Mouse (Mus musculus) stomach, embryonic 15.5 days (tissue): ENCODE measurements around the gene Rbm47. TPM values are rescaled to one million over a fixed set of nuclear protein-coding genes. Genes with fewer than 3 reads are reported as not detected.

Source experiments
- ATAC-seq: fragments of 200-750 bp; cut with Nextera tagmentation; 2 replicates; pipeline ENCODE4 v1.8.0; 2017; ENCODE audit warnings: low read depth, moderate number of reproducible peaks, moderate TSS enrichment; ENCODE audit not compliant: insufficient read depth, low FRiP score
- H3K27ac ChIP-seq: fragments of 300-500 bp; sonication (generic); 2 replicates; pipeline ENCODE4 v1.5.1; 2015; ENCODE audit warnings: mild to moderate bottlenecking, inconsistent platforms
- H3K27me3 ChIP-seq: fragments of 300-500 bp; sonication (generic); replicated peaks from 2 replicates; pipeline ENCODE4 v1.6.1; 2015; ENCODE audit warnings: inconsistent platforms
- H3K36me3 ChIP-seq: fragments of 300-500 bp; sonication (generic); 2 replicates; pipeline ENCODE4 v1.6.1; 2015; ENCODE audit warnings: inconsistent platforms
- H3K4me1 ChIP-seq: fragments of 300-500 bp; sonication (generic); 2 replicates; pipeline ENCODE4 v1.6.1; 2015; ENCODE audit warnings: inconsistent platforms
- H3K4me2 ChIP-seq: fragments of 300-500 bp; sonication (generic); 2 replicates; pipeline ENCODE4 v1.6.1; 2015; ENCODE audit warnings: mild to moderate bottlenecking, inconsistent platforms
- H3K4me3 ChIP-seq: fragments of 300-500 bp; sonication (generic); replicated peaks from 2 replicates; pipeline ENCODE4 v1.5.1; 2015; ENCODE audit warnings: inconsistent platforms
- H3K9ac ChIP-seq: fragments of 300-500 bp; sonication (generic); 2 replicates; pipeline ENCODE4 v1.6.1; 2015; ENCODE audit warnings: inconsistent platforms
- H3K9me3 ChIP-seq: fragments of 300-500 bp; sonication (generic); 2 replicates; pipeline ENCODE4 v1.6.1; 2016; ENCODE audit warnings: inconsistent platforms
- WGBS: fragments of 180-500 bp; shearing (Covaris S2); methylation state at CpG from one replicate; pipeline ENCODE4 v1.1.7; 2015; 5-methylcytosine and 5-hydroxymethylcytosine counted together
- polyA plus RNA-seq: library from polyadenylated mRNA; unstranded; fragments of >200 nt; fragmentation: Nextera tagmentation; extraction: Ambion mirVana; gene quantifications from 2 replicates; pipeline ENCODE4 v1.2.1, GENCODE M21; 2015

Rbm47 gene
- polyA plus RNA-seq, 1 experiment from 2014 or later, result 80.6 TPM

- H3K9ac ChIP-seq, result no peak overlapping the region
- no peaks in the 10 kb centered on the region for H3K9me3 ChIP-seq
- WGBS, result 72% methylated on average over 8 of the region's 8 CpGs
- H3K4me3 ChIP-seq, result no peak overlapping the region
- no peak overlapping the region for H3K4me2 ChIP-seq
- no peaks in the 10 kb centered on the region for H3K36me3 ChIP-seq
- no peaks in the 10 kb centered on the region for H3K27me3 ChIP-seq
- H3K27ac ChIP-seq, result peak overlapping the region; percentile 16; the same call in 1 of the 2 replicates
- no peak for ATAC-seq
- peaks cover 16% of the 10 kb centered on the region for H3K4me1 ChIP-seq
Measured at GRCm38 (mm10) chr5:66071722-66072121, 101.2 kb downstream of the Rbm47 start.

DNA sequence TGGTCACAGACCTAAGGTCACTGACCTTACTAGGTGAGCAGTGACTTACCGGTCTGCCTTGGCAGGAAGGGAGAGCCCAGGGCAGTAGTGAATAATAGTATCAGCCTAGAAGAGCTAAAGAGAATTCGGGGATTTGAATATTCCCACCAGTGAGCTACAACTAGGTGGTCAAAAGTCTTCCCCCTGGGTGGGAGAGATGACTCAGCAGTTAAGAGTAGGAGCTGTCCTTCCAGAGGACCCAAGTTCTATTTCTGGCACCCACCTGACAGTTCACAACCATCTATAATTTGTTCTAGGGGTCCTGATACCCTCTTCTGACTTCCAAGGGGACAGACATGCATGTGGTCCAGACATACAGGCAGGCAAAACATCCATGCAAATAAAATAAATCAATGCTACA is 102.6 kb downstream of the Rbm47 start:
- no peak for ATAC-seq
- Histone ChIP-seq H3K36me3 (no peaks in the 10 kb centered on the region), H3K9me3 (no peaks in the 10 kb centered on the region), H3K9ac (no peak overlapping the region), H3K4me1 (peaks cover 16% of the 10 kb centered on the region), H3K4me3 (no peak overlapping the region; the same call in 1 of the 2 replicates), H3K4me2 (peak overlapping the region; percentile 85), H3K27ac (peak overlapping the region; percentile 74), H3K27me3 (no peaks in the 10 kb centered on the region)
- WGBS, result 40% methylated on average over 2 of the region's 2 CpGs

- H3K36me3 ChIP-seq, result no peaks in the 10 kb centered on the region
- H3K4me2 ChIP-seq, result peak overlapping the region; percentile 85
- H3K9me3 ChIP-seq, result no peaks in the 10 kb centered on the region
- H3K9ac ChIP-seq, result no peak overlapping the region
- peaks cover 16% of the 10 kb centered on the region for H3K4me1 ChIP-seq
- WGBS, result 2% methylated on average over 27 of the region's 27 CpGs
- H3K27me3 ChIP-seq, result no peaks in the 10 kb centered on the region
- H3K4me3 ChIP-seq, result peak overlapping the region; percentile 45
- ATAC-seq, result peak; percentile 92
- H3K27ac ChIP-seq, result peak overlapping the region; percentile 81
Measured at GRCm38 (mm10) chr5:66069470-66070144, 103.3 kb downstream of the Rbm47 start.

GRCm38 (mm10) chr5:66069133-66069469 is 103.8 kb downstream of the Rbm47 start:
- ATAC-seq, result no peak
- Histone ChIP-seq H3K4me1 (peaks cover 11% of the 10 kb centered on the region), H3K9ac (no peak overlapping the region), H3K4me3 (peak overlapping the region; percentile 45; the same call in 1 of the 2 replicates), H3K36me3 (no peaks in the 10 kb centered on the region), H3K27ac (peak overlapping the region; percentile 81), H3K4me2 (peak overlapping the region; percentile 85), H3K9me3 (no peaks in the 10 kb centered on the region), H3K27me3 (no peaks in the 10 kb centered on the region)
- WGBS, result 37% methylated on average over 7 of the region's 7 CpGs

- no peaks in the 10 kb centered on the region for H3K9me3 ChIP-seq
- ATAC-seq, result no peak
- H3K36me3 ChIP-seq, result no peaks in the 10 kb centered on the region
- no peaks in the 10 kb centered on the region for H3K27me3 ChIP-seq
- H3K9ac ChIP-seq, result no peak overlapping the region
- H3K4me2 ChIP-seq, result no peak overlapping the region
- H3K27ac ChIP-seq, result no peak overlapping the region
- WGBS, result 78% methylated on average over 12 of the region's 12 CpGs
- peaks cover 10% of the 10 kb centered on the region for H3K4me1 ChIP-seq
- H3K4me3 ChIP-seq, result no peak overlapping the region
Measured at GRCm38 (mm10) chr5:66068068-66068920, 104.6 kb downstream of the Rbm47 start.

- ATAC-seq, result no peak
- H3K27ac ChIP-seq, result no peak overlapping the region
Measured at GRCm38 (mm10) chr5:66067219-66067618, 105.7 kb downstream of the Rbm47 start.

GRCm38 (mm10) chr5:66062930-66063220 is 110.0 kb downstream of the Rbm47 start:
- no peaks in the 10 kb centered on the region for H3K27me3 ChIP-seq
- H3K9me3 ChIP-seq, result no peaks in the 10 kb centered on the region
- H3K4me2 ChIP-seq, result no peak overlapping the region
- no peak overlapping the region for H3K27ac ChIP-seq
- H3K4me3 ChIP-seq, result no peak overlapping the region
- no peaks in the 10 kb centered on the region for H3K36me3 ChIP-seq
- no peaks in the 10 kb centered on the region for H3K4me1 ChIP-seq
- H3K9ac ChIP-seq, result no peak overlapping the region
- no peak; the same call in 1 of the 2 replicates for ATAC-seq
- WGBS, result 69% methylated on average over 3 of the region's 3 CpGs

More at GRCm38 (mm10) chr5:66067219-66067618, 105.7 kb downstream of the Rbm47 start:
- H3K9ac ChIP-seq, result no peak overlapping the region
- H3K4me1 ChIP-seq, result peaks cover 10% of the 10 kb centered on the region
- no peak overlapping the region for H3K4me2 ChIP-seq
- H3K36me3 ChIP-seq, result no peaks in the 10 kb centered on the region
- no peaks in the 10 kb centered on the region for H3K9me3 ChIP-seq
- no peak overlapping the region for H3K4me3 ChIP-seq
- 69% methylated on average over 7 of the region's 7 CpGs for WGBS
- no peaks in the 10 kb centered on the region for H3K27me3 ChIP-seq

GRCm38 (mm10) chr5:66062046-66062929 is 110.6 kb downstream of the Rbm47 start:
- ATAC-seq, result no peak; the same call in 1 of the 2 replicates
- Histone ChIP-seq H3K27me3 (no peaks in the 10 kb centered on the region), H3K36me3 (no peaks in the 10 kb centered on the region), H3K9ac (no peak overlapping the region), H3K4me2 (no peak overlapping the region), H3K4me1 (no peaks in the 10 kb centered on the region), H3K4me3 (no peak overlapping the region), H3K27ac (no peak overlapping the region), H3K9me3 (no peaks in the 10 kb centered on the region)
- 61% methylated on average over 19 of the region's 19 CpGs for WGBS

GRCm38 (mm10) chr5:66061667-66062045 is 111.3 kb downstream of the Rbm47 start:
- Histone ChIP-seq H3K27ac (no peak overlapping the region), H3K4me2 (no peak overlapping the region), H3K9ac (no peak overlapping the region), H3K36me3 (no peaks in the 10 kb centered on the region), H3K9me3 (no peaks in the 10 kb centered on the region), H3K27me3 (no peaks in the 10 kb centered on the region), H3K4me1 (no peaks in the 10 kb centered on the region), H3K4me3 (no peak overlapping the region)
- ATAC-seq, result no peak
- 77% methylated on average over 4 of the region's 4 CpGs for WGBS

GRCm38 (mm10) chr5:66058844-66059243 is 114.1 kb downstream of the Rbm47 start:
- Histone ChIP-seq H3K27me3 (no peaks in the 10 kb centered on the region), H3K4me2 (no peak overlapping the region), H3K27ac (no peak overlapping the region), H3K9ac (no peak overlapping the region), H3K9me3 (no peaks in the 10 kb centered on the region), H3K36me3 (no peaks in the 10 kb centered on the region), H3K4me3 (no peak overlapping the region), H3K4me1 (no peaks in the 10 kb centered on the region)
- no peak for ATAC-seq
- 84% methylated on average over 5 of the region's 5 CpGs for WGBS

DNA sequence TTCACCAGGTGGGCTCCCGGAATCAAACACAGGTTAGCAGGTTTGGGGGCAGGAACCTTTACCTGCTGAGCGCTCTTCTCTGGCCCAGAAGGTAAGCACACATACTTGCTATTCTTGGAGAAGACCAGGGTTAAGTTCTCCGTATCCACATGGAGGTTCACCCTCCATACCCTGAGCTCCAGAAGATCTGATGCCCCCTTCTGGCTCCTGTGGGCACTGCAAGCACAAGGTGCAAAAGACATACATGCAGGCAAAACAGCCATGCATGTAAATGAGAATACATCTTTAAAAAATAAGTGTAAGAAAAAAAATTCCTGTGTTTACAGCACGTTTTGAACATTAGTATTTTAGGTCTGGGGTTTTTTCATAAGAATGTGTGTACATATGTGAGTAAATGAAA is 116.2 kb downstream of the Rbm47 start:
- Histone ChIP-seq H3K9me3 (no peaks in the 10 kb centered on the region), H3K9ac (no peak overlapping the region), H3K4me1 (0 out of 2 replicates have a peak, but pooled peaks cover under 1% of the 10 kb centered on the region), H3K27me3 (no peaks in the 10 kb centered on the region), H3K4me2 (no peak overlapping the region), H3K27ac (no peak overlapping the region), H3K36me3 (no peaks in the 10 kb centered on the region), H3K4me3 (no peak overlapping the region)
- WGBS, result 82% methylated on average over 4 of the region's 4 CpGs
- ATAC-seq, result no peak
